Mouse (Mus musculus): Measurements from ENCODE around the gene Plekhb2. TPM values are rescaled to one million over a fixed set of nuclear protein-coding genes. Genes with fewer than 3 reads are reported as not detected.

Plekhb2 gene
- 100 to 1,000 TPM; 214 to 227 TPM for total RNA-seq (2021)
- long read RNA-seq, transcript Plekhb2-201 (8 exons, 3,279 nt), result major isoform, 413 of 455 reads
- long read RNA-seq, partial matches to known transcripts, result 13 of 455 reads
- long read RNA-seq, other reads (novel, unspliced or antisense), result 29 of 455 reads

GRCm38 (mm10) chr1:34849745-34850342 is at the start of gene Plekhb2:
Gene Plekhb2, plus strand, starts transcription at chr1:34849976.
- peak; percentile 82 to 90 for DNase-seq (ENCODE audit: low spot score in 2 of 2)

GRCm38 (mm10) chr1:34801616-34802289 is 48.0 kb upstream of the Plekhb2 start:
- peak; percentile 69 to 76 for DNase-seq (ENCODE audit: low spot score in 2 of 2)

- peak; percentile 72 to 82 for DNase-seq (ENCODE audit: low spot score in 2 of 2)
Measured at GRCm38 (mm10) chr1:34802290-34802642, 47.5 kb upstream of the Plekhb2 start.

GRCm38 (mm10) chr1:34804863-34805262 is 44.9 kb upstream of the Plekhb2 start:
- no peak for DNase-seq (ENCODE audit: low spot score in 2 of 2)

GRCm38 (mm10) chr1:34805931-34806520 is 43.8 kb upstream of the Plekhb2 start:
- DNase-seq (ENCODE audit: low spot score in 2 of 2), result no peak

- DNase-seq (ENCODE audit: low spot score in 2 of 2), result no peak
Measured at GRCm38 (mm10) chr1:34808445-34808844, 41.3 kb upstream of the Plekhb2 start.

GRCm38 (mm10) chr1:34810293-34810692 is 39.5 kb upstream of the Plekhb2 start:
- no peak for DNase-seq (ENCODE audit: low spot score in 2 of 2)

GRCm38 (mm10) chr1:34811035-34811434 is 38.7 kb upstream of the Plekhb2 start:
- no peak for DNase-seq (ENCODE audit: low spot score in 2 of 2)

- no peak for DNase-seq (ENCODE audit: low spot score in 2 of 2)
Measured at GRCm38 (mm10) chr1:34811581-34811980, 38.2 kb upstream of the Plekhb2 start.

GRCm38 (mm10) chr1:34812407-34813247 is 37.1 kb upstream of the Plekhb2 start:
- no peak for DNase-seq (ENCODE audit: low spot score in 2 of 2)

GRCm38 (mm10) chr1:34815843-34816242 is 33.9 kb upstream of the Plekhb2 start:
- DNase-seq (ENCODE audit: low spot score in 2 of 2), result no peak

- no peak for DNase-seq (ENCODE audit: low spot score in 2 of 2)
Measured at GRCm38 (mm10) chr1:34819225-34819910, 30.4 kb upstream of the Plekhb2 start.

- no peak for DNase-seq (ENCODE audit: low spot score in 2 of 2)
Measured at GRCm38 (mm10) chr1:34821411-34821810, 28.4 kb upstream of the Plekhb2 start.

- peak in 1 of 2 experiments; percentile 64 for DNase-seq (ENCODE audit: low spot score in 2 of 2)
Measured at GRCm38 (mm10) chr1:34822003-34822402, 27.8 kb upstream of the Plekhb2 start.

GRCm38 (mm10) chr1:34822746-34823145 is 27.0 kb upstream of the Plekhb2 start:
- no peak for DNase-seq (ENCODE audit: low spot score in 2 of 2)

GRCm38 (mm10) chr1:34823353-34823752 is 26.4 kb upstream of the Plekhb2 start:
- no peak for DNase-seq (ENCODE audit: low spot score in 2 of 2)

GRCm38 (mm10) chr1:34824208-34824607 is 25.6 kb upstream of the Plekhb2 start:
- DNase-seq (ENCODE audit: low spot score in 2 of 2), result no peak

- no peak for DNase-seq (ENCODE audit: low spot score in 2 of 2)
Measured at GRCm38 (mm10) chr1:34825909-34826308, 23.9 kb upstream of the Plekhb2 start.

GRCm38 (mm10) chr1:34827900-34828299 is 21.9 kb upstream of the Plekhb2 start:
- DNase-seq (ENCODE audit: low spot score in 2 of 2), result no peak

GRCm38 (mm10) chr1:34828528-34829294 is 21.1 kb upstream of the Plekhb2 start:
- no peak for DNase-seq (ENCODE audit: low spot score in 2 of 2)

Data from layer of hippocampus, adult 18-20 months (tissue).